Mouse (Mus musculus) embryonic facial prominence, embryonic 13.5 days (tissue): ENCODE data around the gene Gjb6. TPM values are rescaled to one million over a fixed set of nuclear protein-coding genes. Genes with fewer than 3 reads are reported as not detected.
A peak's percentile ranks its signal among the peaks of the same experiment; 100 is the strongest.

Experiments used
- ATAC-seq: fragments of 200-750 bp; cut with Nextera tagmentation; 2 replicates; pipeline ENCODE4 v1.8.0; 2017; ENCODE audit warnings: low read depth; ENCODE audit not compliant: insufficient number of reproducible peaks, insufficient read depth, low FRiP score, low TSS enrichment
- H3K27ac ChIP-seq: fragments of 300-500 bp; sonication (generic); 2 replicates; pipeline ENCODE4 v1.5.1; 2015; ENCODE audit warnings: moderate library complexity, mild to moderate bottlenecking, inconsistent platforms
- H3K27me3 ChIP-seq: fragments of 300-500 bp; sonication (generic); 2 replicates; pipeline ENCODE4 v1.6.1; 2015; ENCODE audit warnings: mild to moderate bottlenecking, inconsistent platforms
- H3K36me3 ChIP-seq: fragments of 300-500 bp; sonication (generic); 2 replicates; pipeline ENCODE4 v1.6.1; 2015; ENCODE audit warnings: mild to moderate bottlenecking, inconsistent platforms
- H3K4me1 ChIP-seq: fragments of 300-500 bp; sonication (generic); 2 replicates; pipeline ENCODE4 v1.6.1; 2015; ENCODE audit warnings: inconsistent platforms
- H3K4me2 ChIP-seq: fragments of 300-500 bp; sonication (generic); 2 replicates; pipeline ENCODE4 v1.6.1; 2015; ENCODE audit warnings: moderate library complexity, mild to moderate bottlenecking, inconsistent platforms
- H3K4me3 ChIP-seq: fragments of 300-500 bp; sonication (generic); 2 replicates; pipeline ENCODE4 v1.5.1; 2015; ENCODE audit warnings: mild to moderate bottlenecking, inconsistent platforms
- H3K9ac ChIP-seq: fragments of 300-500 bp; sonication (generic); 2 replicates; pipeline ENCODE4 v1.6.1; 2015; ENCODE audit warnings: mild to moderate bottlenecking, inconsistent platforms
- H3K9me3 ChIP-seq: fragments of 300-500 bp; sonication (generic); 2 replicates; pipeline ENCODE4 v1.6.1; 2016; ENCODE audit warnings: inconsistent platforms
- WGBS: fragments of 180-500 bp; shearing (Covaris S2); methylation state at CpG from one replicate; pipeline ENCODE4 v1.1.7; 2015; ENCODE audit warnings: mixed read lengths; 5-methylcytosine and 5-hydroxymethylcytosine counted together
- polyA plus RNA-seq: library from polyadenylated mRNA; unstranded; fragments of >200 nt; fragmentation: Nextera tagmentation; extraction: Ambion mirVana; gene quantifications from 2 replicates; pipeline ENCODE4 v1.2.1, GENCODE M21; 2015

Gene Gjb6
- polyA plus RNA-seq, 1 experiment from 2014 or later, result 20.4 TPM

DNA sequence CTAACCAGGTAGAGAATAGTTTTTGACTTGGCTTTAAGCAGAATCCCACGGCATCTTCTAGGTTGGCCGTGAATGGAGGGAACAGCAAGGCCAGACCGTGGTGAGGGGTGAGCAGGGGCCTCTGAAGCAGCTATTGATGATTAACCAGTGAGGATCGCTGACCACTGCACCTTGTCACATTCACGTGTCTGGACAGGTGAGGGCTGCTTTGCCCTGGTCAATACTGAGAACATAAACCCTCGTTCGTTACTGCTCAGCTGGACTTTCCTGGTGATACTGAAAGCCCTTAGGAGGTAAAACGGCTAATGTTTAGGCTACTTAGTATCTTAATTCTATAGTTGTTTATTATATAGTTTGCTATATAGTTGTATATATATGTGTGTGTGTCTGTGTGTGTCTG, 26.3 kb downstream of the Gjb6 start:
- H3K36me3 ChIP-seq, result no peaks in the 10 kb centered on the region
- H3K4me3 ChIP-seq, result no peak overlapping the region
- no peak overlapping the region for H3K27ac ChIP-seq
- 78% methylated on average over 8 of the region's 8 CpGs for WGBS
- peaks cover 65% of the 10 kb centered on the region for H3K27me3 ChIP-seq
- no peak overlapping the region for H3K4me2 ChIP-seq
- ATAC-seq, result no peak
- no peaks in the 10 kb centered on the region for H3K9me3 ChIP-seq
- peaks cover 21% of the 10 kb centered on the region for H3K4me1 ChIP-seq
- H3K9ac ChIP-seq, result no peak overlapping the region

DNA sequence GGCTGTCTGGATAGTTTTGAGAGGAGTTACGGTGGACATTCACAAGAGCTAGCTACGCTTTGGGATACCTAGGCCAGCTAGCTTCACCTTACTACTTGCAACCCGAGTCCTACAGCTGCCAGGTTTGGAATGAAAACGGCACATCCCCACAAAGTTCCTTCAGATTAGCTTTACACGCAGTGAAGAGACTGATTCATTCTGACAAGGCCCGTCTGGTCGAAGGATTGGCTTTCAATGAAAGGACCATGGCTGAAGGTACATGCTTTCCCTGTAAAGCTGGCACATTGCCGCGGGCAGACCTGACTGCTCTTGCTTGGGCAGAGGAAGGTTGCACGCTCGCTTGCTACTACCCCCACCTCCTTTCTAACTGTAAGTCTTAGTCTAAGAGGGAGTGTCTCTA, 27.7 kb downstream of the Gjb6 start:
- H3K4me3 ChIP-seq, result no peak overlapping the region
- WGBS, result 38% methylated on average over 11 of the region's 11 CpGs
- H3K27me3 ChIP-seq, result peaks cover 71% of the 10 kb centered on the region
- H3K9ac ChIP-seq, result no peak overlapping the region
- H3K4me1 ChIP-seq, result peaks cover 19% of the 10 kb centered on the region
- H3K36me3 ChIP-seq, result no peaks in the 10 kb centered on the region
- H3K4me2 ChIP-seq, result 0 out of 2 replicates have a peak overlapping the region, but pooled peaks have one; percentile 100
- no peaks in the 10 kb centered on the region for H3K9me3 ChIP-seq
- H3K27ac ChIP-seq, result no peak overlapping the region
- no peak for ATAC-seq

DNA sequence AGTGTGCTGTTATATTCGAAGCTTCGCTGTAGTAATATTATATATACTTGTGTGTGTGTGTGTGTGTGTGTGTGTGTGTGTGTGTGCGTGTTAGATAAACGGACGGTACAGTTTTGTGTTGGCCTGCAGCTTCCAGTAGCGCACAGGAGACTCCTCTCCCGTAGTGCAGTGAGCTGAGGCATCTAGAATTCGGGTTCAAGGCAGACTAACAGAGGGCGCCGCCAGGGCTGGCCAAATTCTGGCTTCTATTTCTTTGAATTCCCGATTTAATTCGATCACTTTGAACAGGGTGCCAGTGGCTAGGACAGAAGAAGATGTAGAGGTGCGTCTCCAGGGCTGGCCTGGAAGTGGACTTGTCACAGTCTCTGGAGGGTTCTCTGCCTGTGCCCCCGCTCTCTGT, 28.3 kb downstream of the Gjb6 start:
- Histone ChIP-seq H3K4me2 (peak overlapping the region; percentile 100), H3K4me1 (peaks cover 19% of the 10 kb centered on the region), H3K27ac (no peak overlapping the region), H3K36me3 (no peaks in the 10 kb centered on the region), H3K4me3 (peak overlapping the region; percentile 61), H3K9ac (no peak overlapping the region), H3K9me3 (no peaks in the 10 kb centered on the region), H3K27me3 (peaks cover 75% of the 10 kb centered on the region)
- 14% methylated on average over 14 of the region's 14 CpGs for WGBS
- no peak for ATAC-seq

DNA sequence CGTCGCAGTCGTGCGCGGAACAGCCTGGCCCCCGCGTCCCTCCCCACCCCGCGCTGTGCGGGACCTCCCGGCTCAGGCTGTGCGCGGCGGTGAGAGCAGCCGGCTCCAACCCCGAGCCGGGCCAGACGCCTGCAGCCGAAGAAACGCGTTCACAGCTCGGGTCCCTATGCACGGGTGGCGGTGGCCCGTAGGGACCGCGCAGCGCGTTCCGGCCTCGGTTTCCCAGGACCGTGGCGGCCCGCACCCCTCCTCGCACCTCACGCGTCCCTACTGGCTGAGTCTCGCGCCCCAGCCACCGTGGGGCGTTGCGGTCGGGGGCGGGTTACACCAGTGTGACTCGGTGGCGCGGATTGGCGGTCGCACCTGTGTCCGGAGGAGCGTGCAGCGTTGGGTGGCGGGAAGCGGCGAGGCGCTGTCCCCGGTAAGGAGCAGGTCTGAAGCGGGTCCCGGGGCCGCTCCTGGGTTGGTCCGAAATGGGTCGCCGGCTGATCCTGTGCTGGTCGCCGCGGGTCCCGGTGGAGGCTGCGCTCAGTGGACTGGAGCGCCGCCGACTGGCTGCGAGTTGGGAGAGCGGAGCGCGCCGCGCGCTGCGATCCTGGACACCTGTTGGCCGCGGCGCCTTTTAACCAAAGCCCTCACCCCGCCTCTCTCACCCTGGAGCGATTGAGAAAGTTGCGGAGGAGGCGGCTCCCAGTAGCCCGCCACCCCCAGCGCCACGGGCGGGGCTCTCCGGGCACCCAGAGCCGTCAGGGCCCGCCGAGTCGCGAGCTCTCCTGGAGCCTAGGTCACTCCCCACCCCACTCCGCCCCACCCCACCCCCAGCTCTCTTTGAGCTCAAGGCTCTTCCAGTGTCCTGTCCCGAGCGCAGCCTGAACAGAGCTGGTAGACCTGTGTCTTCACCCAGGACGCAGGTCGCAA, 29.0 kb downstream of the Gjb6 start, which contains the start of gene Gjb2:
Gene Gjb2, minus strand, starts transcription at position 597 of the 918 bp plus-strand sequence.
- no peaks in the 10 kb centered on the region for H3K36me3 ChIP-seq
- H3K4me2 ChIP-seq, result peak within 1 kb of the TSS; percentile 100
- peaks cover 19% of the 10 kb centered on the region for H3K4me1 ChIP-seq
- WGBS, result under 1% methylated on average over 100 of the region's 101 CpGs
- H3K27me3 ChIP-seq, result peaks cover 75% of the 10 kb centered on the region
- H3K9me3 ChIP-seq, result no peaks in the 10 kb centered on the region
- H3K9ac ChIP-seq, result peak within 1 kb of the TSS; percentile 69
- H3K27ac ChIP-seq, result no peak within 1 kb of the TSS
- ATAC-seq, result 0 out of 2 replicates have a peak, but pooled peaks have one; percentile 66
- H3K4me3 ChIP-seq, result peak within 1 kb of the TSS; percentile 61

DNA sequence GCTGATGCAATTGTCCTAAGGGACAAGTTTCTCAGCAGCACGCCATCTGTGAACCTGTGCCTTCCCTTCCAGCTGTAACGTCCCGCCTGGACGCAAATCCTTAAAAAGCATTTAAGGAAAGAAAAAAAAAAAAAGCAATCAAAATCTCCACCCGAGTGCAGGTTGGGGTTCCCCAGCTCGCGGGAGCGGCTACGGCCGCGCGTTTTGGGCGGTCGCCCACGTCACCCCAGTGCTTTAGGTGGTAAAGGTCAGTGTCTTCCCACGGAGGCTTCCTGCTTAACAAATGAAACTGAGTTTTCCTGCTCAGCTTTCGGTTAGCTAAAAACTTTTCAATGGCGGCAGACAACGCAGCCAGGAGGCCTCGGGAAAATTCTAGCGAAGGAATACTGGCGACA, 29.7 kb downstream of the Gjb6 start:
- Histone ChIP-seq H3K27me3 (peaks cover 75% of the 10 kb centered on the region), H3K9me3 (no peaks in the 10 kb centered on the region), H3K4me1 (peaks cover 19% of the 10 kb centered on the region), H3K4me3 (peak overlapping the region; percentile 61), H3K36me3 (no peaks in the 10 kb centered on the region), H3K4me2 (peak overlapping the region; percentile 100), H3K9ac (peak overlapping the region; percentile 69), H3K27ac (no peak overlapping the region)
- 2% methylated on average over 22 of the region's 22 CpGs for WGBS
- ATAC-seq, result no peak

DNA sequence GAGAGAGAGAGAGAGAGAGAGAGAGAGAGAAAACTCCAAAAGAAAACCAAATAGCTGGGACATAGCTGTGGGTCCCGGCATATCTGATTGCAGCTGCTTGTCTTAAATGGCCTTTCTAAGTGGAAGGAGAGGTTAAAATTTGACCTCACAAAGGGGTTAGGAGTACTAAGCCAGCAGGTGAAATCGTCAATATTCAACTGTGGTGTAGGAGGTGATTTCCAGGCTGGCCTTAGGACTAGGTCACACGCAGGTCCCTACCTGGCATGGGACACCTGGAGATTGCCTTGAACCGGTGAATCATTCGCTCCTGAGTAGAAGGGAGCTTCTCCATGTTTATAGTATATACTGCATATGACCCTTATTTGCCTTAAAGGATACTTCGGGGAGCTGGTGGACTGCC, 30.3 kb downstream of the Gjb6 start:
- Histone ChIP-seq H3K4me1 (peaks cover 19% of the 10 kb centered on the region), H3K36me3 (no peaks in the 10 kb centered on the region), H3K27me3 (peaks cover 70% of the 10 kb centered on the region), H3K9ac (no peak overlapping the region), H3K4me2 (peak overlapping the region; percentile 100), H3K9me3 (no peaks in the 10 kb centered on the region), H3K4me3 (peak overlapping the region; percentile 61), H3K27ac (no peak overlapping the region)
- ATAC-seq, result no peak
- WGBS, result 45% methylated on average over 6 of the region's 6 CpGs

DNA sequence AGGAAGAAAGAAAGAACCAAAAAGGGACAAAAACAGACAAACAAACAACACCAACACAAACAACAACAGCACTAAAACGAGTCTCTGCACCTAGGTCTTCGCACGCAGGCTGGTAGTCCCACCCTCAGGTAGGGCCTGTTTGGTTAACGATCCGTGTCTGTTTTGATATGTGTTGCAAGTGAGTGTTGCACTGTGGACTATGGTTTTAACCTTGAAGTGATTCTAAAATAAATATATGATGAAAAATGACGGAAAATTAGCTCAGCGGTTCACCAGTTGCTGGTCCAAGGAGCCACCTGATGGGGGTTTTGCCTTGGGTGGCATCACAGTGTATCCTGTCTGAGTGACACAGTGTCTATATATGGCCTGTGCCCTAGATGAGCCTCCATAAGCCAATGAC, 31.8 kb downstream of the Gjb6 start:
- H3K27me3 ChIP-seq, result peaks cover 55% of the 10 kb centered on the region
- H3K4me1 ChIP-seq, result peaks cover 19% of the 10 kb centered on the region
- H3K36me3 ChIP-seq, result no peaks in the 10 kb centered on the region
- no peak for ATAC-seq
- H3K9me3 ChIP-seq, result no peaks in the 10 kb centered on the region
- H3K4me2 ChIP-seq, result peak overlapping the region; percentile 11; the same call in 1 of the 2 replicates
- WGBS, result 87% methylated on average over 7 of the region's 7 CpGs
- no peak overlapping the region for H3K27ac ChIP-seq
- H3K9ac ChIP-seq, result no peak overlapping the region
- no peak overlapping the region; the same call in 1 of the 2 replicates for H3K4me3 ChIP-seq

DNA sequence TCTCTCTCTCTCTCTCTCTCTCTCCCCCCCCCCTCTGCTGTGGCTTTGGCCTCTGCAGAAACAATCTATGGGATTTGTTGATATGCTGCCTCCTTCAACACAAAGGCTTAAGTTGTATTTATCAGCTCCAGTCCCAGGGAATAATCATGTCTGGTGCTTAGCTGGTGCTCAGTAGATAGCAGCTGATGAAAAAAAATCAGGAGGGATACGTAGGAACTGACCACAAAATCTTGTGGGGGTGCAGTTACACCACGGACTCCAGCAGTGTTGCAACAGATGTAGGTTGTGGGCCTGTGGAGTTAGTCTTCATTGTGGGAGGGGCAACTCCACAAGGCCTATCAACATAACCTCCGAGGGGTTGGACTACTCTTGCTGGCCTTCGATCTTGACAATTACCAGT, 37.6 kb downstream of the Gjb6 start:
- WGBS, result 80% methylated on average over 4 of the region's 4 CpGs
- Histone ChIP-seq H3K9ac (no peak overlapping the region), H3K27me3 (0 out of 2 replicates have a peak, but pooled peaks cover 4% of the 10 kb centered on the region), H3K9me3 (no peaks in the 10 kb centered on the region), H3K4me3 (no peak overlapping the region), H3K27ac (no peak overlapping the region), H3K4me1 (no peaks in the 10 kb centered on the region), H3K36me3 (no peaks in the 10 kb centered on the region), H3K4me2 (no peak overlapping the region)
- ATAC-seq, result no peak

DNA sequence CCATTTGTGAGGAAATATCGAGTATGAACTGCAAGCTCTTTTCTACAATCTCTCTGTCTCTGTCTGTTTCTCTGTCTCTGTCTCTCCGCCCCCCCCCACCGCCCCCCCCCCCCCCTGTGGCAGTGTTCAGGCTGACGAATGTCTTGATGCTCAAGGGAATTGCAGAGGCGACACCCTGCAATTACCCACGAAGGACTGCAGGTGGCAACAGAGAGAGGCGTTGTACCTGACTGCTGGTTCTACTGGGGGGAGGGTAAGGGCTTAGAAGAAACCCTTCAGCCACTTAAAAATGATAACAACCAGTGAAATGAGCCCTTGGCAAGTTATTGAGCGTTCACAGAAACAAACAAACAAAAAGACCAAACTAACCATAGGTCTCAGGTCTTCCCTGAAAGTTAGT, 40.4 kb downstream of the Gjb6 start:
- Histone ChIP-seq H3K9me3 (no peaks in the 10 kb centered on the region), H3K4me3 (no peak overlapping the region), H3K4me1 (no peaks in the 10 kb centered on the region), H3K27ac (no peak overlapping the region), H3K36me3 (no peaks in the 10 kb centered on the region), H3K27me3 (no peaks in the 10 kb centered on the region), H3K9ac (no peak overlapping the region), H3K4me2 (no peak overlapping the region)
- no peak for ATAC-seq
- WGBS, result 11% methylated on average over 8 of the region's 8 CpGs

DNA sequence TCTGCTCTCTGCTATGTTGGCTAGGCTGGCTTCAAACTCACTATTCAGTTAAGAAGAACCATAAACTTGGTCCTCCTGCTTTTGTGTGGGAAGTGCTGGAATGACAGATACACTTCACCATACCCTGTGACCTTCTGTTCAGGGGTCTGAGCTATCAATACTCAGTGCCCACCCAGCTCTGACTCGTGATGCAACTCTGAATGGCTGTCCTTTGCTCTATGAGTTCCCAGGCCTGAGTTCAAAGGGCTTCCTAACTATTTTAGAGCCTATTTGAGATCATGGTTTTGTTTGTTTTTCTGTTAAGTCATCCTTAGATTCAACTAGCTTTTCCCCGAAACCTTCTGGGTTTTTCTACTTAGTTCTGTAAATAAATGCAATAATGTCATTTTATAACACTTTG, 43.4 kb downstream of the Gjb6 start:
- Histone ChIP-seq H3K9me3 (no peaks in the 10 kb centered on the region), H3K9ac (no peak overlapping the region), H3K4me2 (no peak overlapping the region), H3K27me3 (no peaks in the 10 kb centered on the region), H3K36me3 (no peaks in the 10 kb centered on the region), H3K27ac (no peak overlapping the region), H3K4me3 (no peak overlapping the region), H3K4me1 (peaks cover 5% of the 10 kb centered on the region)
- ATAC-seq, result no peak
- 66% methylated on average over 2 of the region's 2 CpGs for WGBS

DNA sequence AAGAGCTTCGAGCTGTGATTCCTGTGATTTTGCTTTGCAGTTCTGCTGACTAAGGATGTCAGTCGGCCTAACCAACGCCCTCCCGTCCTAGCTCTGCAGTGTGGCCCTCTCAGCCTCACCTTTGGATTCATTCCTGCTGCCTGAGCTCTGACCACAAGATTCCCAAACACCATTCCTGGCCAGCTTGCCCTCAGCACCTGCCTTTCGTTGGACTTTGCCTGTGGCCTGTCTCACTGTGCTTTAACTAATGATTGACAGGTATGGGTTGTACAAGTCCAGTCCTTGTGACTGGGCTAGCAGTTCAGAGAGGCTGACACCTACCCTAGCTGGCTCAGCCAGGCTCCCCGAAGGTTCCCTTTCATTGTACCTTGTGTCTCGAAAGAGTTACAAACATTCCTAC, 44.3 kb downstream of the Gjb6 start:
- no peak overlapping the region for H3K9ac ChIP-seq
- H3K4me3 ChIP-seq, result no peak overlapping the region
- H3K36me3 ChIP-seq, result no peaks in the 10 kb centered on the region
- H3K27me3 ChIP-seq, result no peaks in the 10 kb centered on the region
- no peak overlapping the region for H3K27ac ChIP-seq
- no peak overlapping the region for H3K4me2 ChIP-seq
- peaks cover 13% of the 10 kb centered on the region for H3K4me1 ChIP-seq
- ATAC-seq, result no peak
- H3K9me3 ChIP-seq, result no peaks in the 10 kb centered on the region
- 84% methylated on average over 7 of the region's 7 CpGs for WGBS

DNA sequence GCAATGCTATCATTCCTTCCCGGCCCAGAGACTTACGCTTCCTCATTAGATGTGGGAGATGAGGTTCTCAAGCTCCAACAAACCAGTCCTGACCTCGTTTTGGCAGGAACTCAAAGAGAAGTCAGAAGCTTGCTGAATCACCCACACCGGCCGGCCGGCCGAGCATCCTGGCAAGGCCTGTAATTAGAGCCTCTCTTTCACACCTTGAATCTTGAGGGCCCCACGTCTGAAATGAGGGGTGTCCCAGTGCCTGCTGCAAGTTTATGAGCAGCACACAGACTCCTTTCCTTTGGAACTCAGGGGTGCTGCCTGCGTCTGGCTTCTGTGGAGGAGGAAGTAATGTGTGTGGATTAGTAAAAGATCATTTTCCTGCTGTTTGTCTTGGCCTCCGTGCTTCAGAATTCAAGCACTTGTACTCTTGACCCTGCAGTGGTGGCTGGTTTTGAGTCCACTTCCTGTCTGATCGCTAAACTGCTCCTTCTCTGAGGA, 49.2 kb downstream of the Gjb6 start:
- no peaks in the 10 kb centered on the region; the same call in 1 of the 2 replicates for H3K27me3 ChIP-seq
- H3K4me3 ChIP-seq, result no peak overlapping the region
- H3K9ac ChIP-seq, result no peak overlapping the region
- H3K4me2 ChIP-seq, result no peak overlapping the region
- H3K36me3 ChIP-seq, result no peaks in the 10 kb centered on the region
- H3K9me3 ChIP-seq, result no peaks in the 10 kb centered on the region
- ATAC-seq, result no peak
- no peak overlapping the region for H3K27ac ChIP-seq
- WGBS, result 31% methylated on average over 11 of the region's 11 CpGs
- peaks cover 15% of the 10 kb centered on the region for H3K4me1 ChIP-seq
